Mouse (Mus musculus) MEL (cell line): ENCODE measurements around the gene Gm15737. TPM values are rescaled to one million over a fixed set of nuclear protein-coding genes. Genes with fewer than 3 reads are reported as not detected.

ENCODE experiments used
- DNase-seq: peaks from one replicate; pipeline ENCODE4 v3.0.0; 2011; ENCODE audit warnings: low read depth, low spot score
- H3K27ac ChIP-seq: 2 replicates; pipeline ENCODE4 v1.5.1; 2012; ENCODE audit warnings: low read depth, mild to moderate bottlenecking, control low read depth, low read length, moderate library complexity; ENCODE audit not compliant: control insufficient read depth
- H3K27me3 ChIP-seq, 2 experiments: fragments of 150-350 bp in 1 of 2; sonication (generic) in 1 of 2; 2 replicates each; pipeline ENCODE4 v1.6.1; 2012; ENCODE audit warnings: low read length in 2 of 2, mild to moderate bottlenecking in 2 of 2, improper control_type of control experiment in 1 of 2, moderate library complexity in 1 of 2; ENCODE audit not compliant: insufficient read depth in 2 of 2, control insufficient read depth in 1 of 2
- H3K36me3 ChIP-seq, 2 experiments: 2 replicates each; pipeline ENCODE4 v1.6.1; 2012 to 2014; ENCODE audit warnings: low read length in 2 of 2, improper control_type of control experiment in 1 of 2, inconsistent platforms in 1 of 2, mild to moderate bottlenecking in 1 of 2; ENCODE audit not compliant: insufficient read depth in 2 of 2, control insufficient read depth in 1 of 2
- H3K4me1 ChIP-seq, 2 experiments: fragments of 150-350 bp in 1 of 2; sonication (generic) in 1 of 2; 2 replicates each; pipeline ENCODE4 v1.6.1; 2012; ENCODE audit warnings: low read length in 2 of 2, improper control_type of control experiment in 1 of 2, mild to moderate bottlenecking in 1 of 2; ENCODE audit not compliant: insufficient read depth in 2 of 2, control insufficient read depth in 1 of 2
- H3K4me3 ChIP-seq, 2 experiments: fragments of 150-350 bp in 1 of 2; sonication (generic) in 1 of 2; 2 replicates each; pipeline ENCODE4 v1.5.1; 2012; ENCODE audit warnings: low read depth in 2 of 2, low read length in 2 of 2, mild to moderate bottlenecking in 2 of 2, moderate library complexity in 2 of 2, control low read depth in 1 of 2, improper control_type of control experiment in 1 of 2; ENCODE audit not compliant: control insufficient read depth in 1 of 2, insufficient read depth in 1 of 2
- H3K79me2 ChIP-seq: 2 replicates; pipeline ENCODE4 v1.6.1; 2012; ENCODE audit warnings: mild to moderate bottlenecking, low read length, moderate library complexity; ENCODE audit not compliant: control insufficient read depth, poor library complexity, insufficient read depth
- H3K9ac ChIP-seq: 2 replicates; pipeline ENCODE4 v1.6.1; 2012; ENCODE audit warnings: low read depth, mild to moderate bottlenecking, control low read depth, low read length, moderate library complexity; ENCODE audit not compliant: control insufficient read depth, poor library complexity, severe bottlenecking
- H3K9me3 ChIP-seq: fragments of 150-350 bp; sonication (generic); replicated peaks from 2 replicates; pipeline ENCODE4 v1.6.1; 2012; ENCODE audit warnings: mild to moderate bottlenecking, low read length, improper control_type of control experiment, moderate library complexity; ENCODE audit not compliant: insufficient read depth
- CHD2 ChIP-seq: IDR thresholded peaks from 2 replicates; pipeline ENCODE4 v1.6.1; 2011; ENCODE audit warnings: low read length, improper control_type of control experiment
- CTCF ChIP-seq, 3 experiments: IDR thresholded peaks in 2 of 3; conservative IDR thresholded peaks in 1 of 3; 2 replicates each; pipeline ENCODE4 v1.5.1; 2011 to 2012; ENCODE audit warnings: low read length in 3 of 3, low read depth in 2 of 3, mild to moderate bottlenecking in 2 of 3, improper control_type of control experiment in 1 of 3, inconsistent platforms in 1 of 3, mixed read lengths in 1 of 3, moderate library complexity in 1 of 3; ENCODE audit not compliant: control insufficient read depth in 1 of 3, insufficient read depth in 1 of 3, poor library complexity in 1 of 3, severe bottlenecking in 1 of 3
- EP300 ChIP-seq, 2 experiments: IDR thresholded peaks; 2 replicates each; pipeline ENCODE4 v1.6.1; 2011; ENCODE audit warnings: improper control_type of control experiment in 2 of 2, low read length in 2 of 2, low read depth in 1 of 2, mild to moderate bottlenecking in 1 of 2
- ETS1 ChIP-seq: IDR thresholded peaks from 2 replicates; pipeline ENCODE4 v1.6.1; 2012; ENCODE audit warnings: low read depth, mild to moderate bottlenecking, inconsistent platforms, low read length, improper control_type of control experiment, moderate library complexity
- MAX ChIP-seq: IDR thresholded peaks from 2 replicates; pipeline ENCODE4 v1.6.1; 2011; ENCODE audit warnings: low read length, improper control_type of control experiment
- MAZ ChIP-seq: IDR thresholded peaks from 2 replicates; pipeline ENCODE4 v1.6.1; 2012; ENCODE audit warnings: low read depth, mild to moderate bottlenecking, inconsistent platforms, low read length, improper control_type of control experiment
- MEF2A ChIP-seq: IDR thresholded peaks from 2 replicates; pipeline ENCODE4 v1.6.1; 2014; ENCODE audit warnings: low read depth, mild to moderate bottlenecking, inconsistent platforms, low read length, improper control_type of control experiment; ENCODE audit not compliant: poor library complexity, insufficient replicate concordance, severe bottlenecking; ENCODE audit errors: extremely low read depth
- MXI1 ChIP-seq: IDR thresholded peaks from 2 replicates; pipeline ENCODE4 v1.6.1; 2011; ENCODE audit warnings: mild to moderate bottlenecking, low read depth, low read length, improper control_type of control experiment
- RAD21 ChIP-seq: IDR thresholded peaks from 2 replicates; pipeline ENCODE4 v1.6.1; 2011; ENCODE audit warnings: mild to moderate bottlenecking, low read depth, low read length, improper control_type of control experiment
- RCOR1 ChIP-seq: IDR thresholded peaks from 2 replicates; pipeline ENCODE4 v1.6.1; 2012; ENCODE audit warnings: low read depth, mild to moderate bottlenecking, inconsistent platforms, low read length, improper control_type of control experiment
- SIN3A ChIP-seq: IDR thresholded peaks from 2 replicates; pipeline ENCODE4 v1.6.1; 2012; ENCODE audit warnings: low read length, improper control_type of control experiment, inconsistent platforms
- USF2 ChIP-seq, 2 experiments: IDR thresholded peaks; 2 replicates each; pipeline ENCODE4 v1.6.1; 2011 to 2012; ENCODE audit warnings: improper control_type of control experiment in 2 of 2, low read length in 2 of 2, borderline replicate concordance in 1 of 2, inconsistent platforms in 1 of 2, low read depth in 1 of 2, mild to moderate bottlenecking in 1 of 2; ENCODE audit not compliant: insufficient read depth in 1 of 2
- ZC3H11A ChIP-seq: IDR thresholded peaks from 2 replicates; pipeline ENCODE4 v1.6.1; 2012; ENCODE audit warnings: low read depth, mild to moderate bottlenecking, inconsistent platforms, low read length, improper control_type of control experiment
- ZKSCAN1 ChIP-seq: IDR thresholded peaks from 2 replicates; pipeline ENCODE4 v1.6.1; 2012; ENCODE audit warnings: low read depth, mild to moderate bottlenecking, inconsistent platforms, low read length, improper control_type of control experiment, moderate library complexity
- ZNF384 ChIP-seq: IDR thresholded peaks from 2 replicates; pipeline ENCODE4 v1.6.1; 2012; ENCODE audit warnings: low read depth, mild to moderate bottlenecking, inconsistent platforms, low read length, improper control_type of control experiment
- polyA plus RNA-seq, 2 experiments: library from polyadenylated mRNA; stranded (reverse) in 1 of 2; unstranded in 1 of 2; fragments of >175 nt in 1 of 2; fragments of >200 nt in 1 of 2; gene quantifications; 2 replicates each; pipeline versions ENCODE4 v1.2.1 to v1.2.4; 2012; ENCODE audit warnings: low replicate concordance in 2 of 2, low read depth in 1 of 2; ENCODE audit not compliant: insufficient read length in 2 of 2, insufficient read depth in 1 of 2, missing spikeins in 1 of 2
- total RNA-seq: library from RNA; depleted of rRNA; stranded (reverse); fragments of 300-350 nt; gene quantifications from 2 replicates; pipeline ENCODE4 v1.2.3, GENCODE M21; 2012

Gm15737 gene
- total and polyA plus RNA-seq, 3 experiments = not detected

GRCm38 (mm10) chr6:92910611-92911010 lies 41.5 kb downstream of the Gm15737 start:
- no peaks in the 10 kb centered on the region for H3K4me1 ChIP-seq
- no peak overlapping the region for H3K27ac ChIP-seq
- H3K9me3 ChIP-seq = no peaks in the 10 kb centered on the region
- TF ChIP-seq EP300 (IDR thresholded peaks at IDR 0.05; ENCODE audit: low read depth in 1 of 2, low read length in 2 of 2) (no peak), ZC3H11A (no peak), USF2 (IDR thresholded peaks at IDR 0.05; ENCODE audit: borderline replicate concordance in 1 of 2, insufficient read depth in 1 of 2, low read depth in 1 of 2, low read length in 2 of 2) (no peak), ZNF384 (no peak), CHD2 (no peak)
- DNase-seq = no peak
- no peak overlapping the region for H3K9ac ChIP-seq
- H3K36me3 ChIP-seq = no peaks in the 10 kb centered on the region
- H3K27me3 ChIP-seq = no peaks in the 10 kb centered on the region
- no peak overlapping the region for H3K4me3 ChIP-seq
- no peaks in the 10 kb centered on the region for H3K79me2 ChIP-seq

DNA sequence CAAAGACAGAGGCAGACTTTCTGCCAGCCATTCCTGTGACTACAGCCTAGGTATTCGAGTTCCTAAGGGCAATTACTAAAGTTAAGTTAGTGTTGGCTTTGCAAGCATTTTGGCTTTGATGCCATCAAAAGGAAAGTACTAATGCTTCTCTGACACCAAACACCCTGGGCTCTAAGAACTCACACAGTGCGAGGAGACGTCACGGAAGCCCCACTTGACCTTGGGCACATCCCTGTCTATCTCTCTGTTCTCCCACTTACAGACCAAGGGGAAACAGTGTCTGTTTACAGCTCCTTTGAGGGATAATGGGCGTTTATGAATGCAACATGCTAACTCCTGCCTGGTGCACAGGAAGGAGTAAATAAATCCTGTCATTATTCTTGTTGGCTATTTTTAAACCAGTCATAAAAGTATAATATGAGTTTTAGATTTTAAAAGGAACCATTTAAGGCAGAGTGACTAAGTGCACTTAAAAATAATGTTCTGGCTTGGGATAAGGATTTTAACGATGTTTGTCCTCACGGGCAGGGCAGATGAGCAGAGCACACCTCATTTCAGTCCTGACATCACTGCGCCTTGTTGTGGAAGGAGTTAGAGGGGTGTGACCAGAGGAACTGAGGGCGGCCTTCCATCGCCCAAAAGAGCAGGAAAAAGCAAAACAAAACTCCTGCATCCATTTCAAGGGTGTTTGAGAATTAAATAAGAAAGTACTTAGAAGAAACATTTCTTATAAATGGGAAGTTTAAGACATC lies 52.0 kb downstream of the Gm15737 start:
- no peak overlapping the region for H3K4me3 ChIP-seq
- TF ChIP-seq RAD21 (no peak), MAX (no peak), MEF2A (no peak), MXI1 (no peak), RCOR1 (no peak), EP300 (IDR thresholded peaks at IDR 0.05; ENCODE audit: low read depth in 1 of 2, low read length in 2 of 2) (no peak), SIN3A (no peak), CTCF (IDR thresholded peaks at IDR 0.05 in 2 of 3, conservative IDR thresholded peaks at IDR 0.05 in 1 of 3; ENCODE audit: control insufficient read depth in 1 of 3, insufficient read depth in 1 of 3, low read depth in 2 of 3, low read length in 3 of 3, poor library complexity in 1 of 3, severe bottlenecking in 1 of 3) (no peak), ZKSCAN1 (no peak), MAZ (no peak)
- no peaks in the 10 kb centered on the region for H3K27me3 ChIP-seq
- H3K36me3 ChIP-seq = no peaks in the 10 kb centered on the region
- no peaks in the 10 kb centered on the region for H3K4me1 ChIP-seq
- DNase-seq = no peak
- H3K79me2 ChIP-seq = no peaks in the 10 kb centered on the region
- no peak overlapping the region for H3K9ac ChIP-seq
- H3K27ac ChIP-seq = no peak overlapping the region
- no peaks in the 10 kb centered on the region for H3K9me3 ChIP-seq

GRCm38 (mm10) chr6:92921843-92922242 lies 52.7 kb downstream of the Gm15737 start:
- no peak overlapping the region for H3K9ac ChIP-seq
- no peak overlapping the region for H3K27ac ChIP-seq
- no peaks in the 10 kb centered on the region for H3K9me3 ChIP-seq
- no peaks in the 10 kb centered on the region for H3K4me1 ChIP-seq
- H3K27me3 ChIP-seq = no peaks in the 10 kb centered on the region
- H3K4me3 ChIP-seq = no peak overlapping the region
- DNase-seq = no peak
- H3K79me2 ChIP-seq = no peaks in the 10 kb centered on the region
- TF ChIP-seq ETS1 (no peak), RCOR1 (no peak)
- no peaks in the 10 kb centered on the region for H3K36me3 ChIP-seq
